Mouse (Mus musculus): ENCODE measurements at regions not wholly inside any gene's neighbourhood (a gene's known extent, or its start where the extent isn't known, plus 50 kb on each side); places are given as distances from the start of the nearest gene placed in this dataset.
A peak's percentile ranks its signal among the peaks of the same experiment; 100 is the strongest.

- Histone ChIP-seq H3K4me2 (no peak overlapping the region), H3K27me3 (no peaks in the 10 kb centered on the region), H3K36me3 (no peaks in the 10 kb centered on the region), H3K4me3 (no peak overlapping the region), H3K9me3 (no peaks in the 10 kb centered on the region), H3K4me1 (0 out of 2 replicates have a peak, but pooled peaks cover 9% of the 10 kb centered on the region), H3K27ac (no peak overlapping the region), H3K9ac (no peak overlapping the region)
- no peak for ATAC-seq (ENCODE audit: borderline replicate concordance, extremely low read depth, low FRiP score, low TSS enrichment)
- 73% methylated on average over 7 of the region's 7 CpGs for WGBS
These were observed 241.6 kb upstream of the Hs6st1 start for GRCm38 (mm10) chr1:35826575-35827114.

GRCm38 (mm10) chr1:35827471-35827870 is 240.7 kb upstream of the Hs6st1 start:
- no peak overlapping the region for H3K9ac ChIP-seq
- no peaks in the 10 kb centered on the region for H3K36me3 ChIP-seq
- no peak overlapping the region for H3K4me3 ChIP-seq
- ATAC-seq (ENCODE audit: borderline replicate concordance, extremely low read depth, low FRiP score, low TSS enrichment), result no peak
- H3K4me1 ChIP-seq, result 0 out of 2 replicates have a peak, but pooled peaks cover 9% of the 10 kb centered on the region
- no peaks in the 10 kb centered on the region for H3K9me3 ChIP-seq
- WGBS, result 86% methylated on average over 3 of the region's 3 CpGs
- no peaks in the 10 kb centered on the region for H3K27me3 ChIP-seq
- no peak overlapping the region for H3K4me2 ChIP-seq
- no peak overlapping the region for H3K27ac ChIP-seq

- Histone ChIP-seq H3K36me3 (no peaks in the 10 kb centered on the region), H3K4me2 (no peak overlapping the region), H3K9me3 (no peaks in the 10 kb centered on the region), H3K4me3 (no peak overlapping the region), H3K27ac (no peak overlapping the region), H3K4me1 (no peaks in the 10 kb centered on the region), H3K9ac (no peak overlapping the region), H3K27me3 (no peaks in the 10 kb centered on the region)
- ATAC-seq (ENCODE audit: borderline replicate concordance, extremely low read depth, low FRiP score, low TSS enrichment), result no peak
- WGBS, result 79% methylated on average over 7 of the region's 7 CpGs
These were observed 234.0 kb upstream of the Hs6st1 start for GRCm38 (mm10) chr1:35834180-35834579.

GRCm38 (mm10) chr1:35836552-35836951 is 231.6 kb upstream of the Hs6st1 start:
- no peak overlapping the region for H3K4me2 ChIP-seq
- WGBS, result 61% methylated on average over 5 of the region's 5 CpGs
- no peak for ATAC-seq (ENCODE audit: borderline replicate concordance, extremely low read depth, low FRiP score, low TSS enrichment)
- H3K4me3 ChIP-seq, result no peak overlapping the region
- H3K36me3 ChIP-seq, result no peaks in the 10 kb centered on the region
- H3K27ac ChIP-seq, result no peak overlapping the region
- H3K9me3 ChIP-seq, result no peaks in the 10 kb centered on the region
- no peak overlapping the region for H3K9ac ChIP-seq
- no peaks in the 10 kb centered on the region for H3K27me3 ChIP-seq
- H3K4me1 ChIP-seq, result no peaks in the 10 kb centered on the region

GRCm38 (mm10) chr1:35838625-35839024 is 229.6 kb upstream of the Hs6st1 start:
- Histone ChIP-seq H3K4me2 (no peak overlapping the region), H3K9ac (no peak overlapping the region), H3K4me1 (no peaks in the 10 kb centered on the region), H3K27me3 (no peaks in the 10 kb centered on the region), H3K36me3 (no peaks in the 10 kb centered on the region), H3K9me3 (no peaks in the 10 kb centered on the region), H3K27ac (no peak overlapping the region), H3K4me3 (no peak overlapping the region)
- no peak for ATAC-seq (ENCODE audit: borderline replicate concordance, extremely low read depth, low FRiP score, low TSS enrichment)
- WGBS, result 86% methylated on average over 3 of the region's 3 CpGs

GRCm38 (mm10) chr1:35839446-35839845 is 228.8 kb upstream of the Hs6st1 start:
- H3K4me3 ChIP-seq, result no peak overlapping the region
- no peak overlapping the region for H3K9ac ChIP-seq
- H3K9me3 ChIP-seq, result no peaks in the 10 kb centered on the region
- ATAC-seq (ENCODE audit: borderline replicate concordance, extremely low read depth, low FRiP score, low TSS enrichment), result peak; percentile 31; the same call in 1 of the 2 replicates
- no peak overlapping the region for H3K4me2 ChIP-seq
- H3K27me3 ChIP-seq, result no peaks in the 10 kb centered on the region
- no peak overlapping the region for H3K27ac ChIP-seq
- H3K36me3 ChIP-seq, result no peaks in the 10 kb centered on the region
- WGBS, result 73% methylated on average over 6 of the region's 6 CpGs
- H3K4me1 ChIP-seq, result no peaks in the 10 kb centered on the region

GRCm38 (mm10) chr1:35841626-35842025 is 226.6 kb upstream of the Hs6st1 start:
- no peak overlapping the region for H3K9ac ChIP-seq
- H3K36me3 ChIP-seq, result no peaks in the 10 kb centered on the region
- H3K9me3 ChIP-seq, result no peaks in the 10 kb centered on the region
- no peak overlapping the region for H3K4me3 ChIP-seq
- WGBS, result 77% methylated on average over 2 of the region's 2 CpGs
- H3K27me3 ChIP-seq, result no peaks in the 10 kb centered on the region
- no peak overlapping the region for H3K27ac ChIP-seq
- H3K4me2 ChIP-seq, result no peak overlapping the region
- ATAC-seq (ENCODE audit: borderline replicate concordance, extremely low read depth, low FRiP score, low TSS enrichment), result no peak
- no peaks in the 10 kb centered on the region for H3K4me1 ChIP-seq

DNA sequence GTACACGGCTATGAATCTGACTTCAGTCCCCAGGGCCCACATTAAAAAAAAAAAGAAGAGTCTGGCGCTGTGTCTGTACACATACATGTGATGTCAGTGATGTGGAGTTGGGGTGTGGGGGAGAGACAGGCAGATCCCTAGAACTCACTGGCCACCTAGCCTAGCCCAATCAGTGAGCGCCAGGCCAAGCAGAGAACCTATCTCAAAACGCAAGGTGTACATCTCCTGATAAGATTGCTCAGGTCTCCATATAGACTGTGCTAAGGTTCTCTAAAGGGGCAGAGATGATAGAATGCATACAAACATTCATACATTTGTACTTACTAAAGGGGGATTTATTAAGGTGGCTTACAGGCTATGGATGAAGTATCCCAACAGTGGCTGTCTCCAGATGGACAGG is 225.5 kb upstream of the Hs6st1 start:
- WGBS, result 89% methylated on average over 4 of the region's 4 CpGs
- H3K4me1 ChIP-seq, result no peaks in the 10 kb centered on the region

GRCm38 (mm10) chr1:35843566-35843965 is 224.6 kb upstream of the Hs6st1 start:
- 82% methylated on average over 3 of the region's 3 CpGs for WGBS
- no peaks in the 10 kb centered on the region for H3K4me1 ChIP-seq
- no peak overlapping the region for H3K27ac ChIP-seq
- H3K36me3 ChIP-seq, result no peaks in the 10 kb centered on the region
- no peak overlapping the region for H3K9ac ChIP-seq
- H3K27me3 ChIP-seq, result no peaks in the 10 kb centered on the region
- H3K4me3 ChIP-seq, result no peak overlapping the region
- no peaks in the 10 kb centered on the region for H3K9me3 ChIP-seq
- no peak for ATAC-seq (ENCODE audit: borderline replicate concordance, extremely low read depth, low FRiP score, low TSS enrichment)
- no peak overlapping the region for H3K4me2 ChIP-seq

More for the DNA sequence above, 225.5 kb upstream of the Hs6st1 start:
- H3K27ac ChIP-seq, result no peak overlapping the region
- H3K4me3 ChIP-seq, result no peak overlapping the region
- no peaks in the 10 kb centered on the region for H3K9me3 ChIP-seq
- H3K9ac ChIP-seq, result no peak overlapping the region
- no peaks in the 10 kb centered on the region for H3K27me3 ChIP-seq
- no peak overlapping the region for H3K4me2 ChIP-seq
- no peak for ATAC-seq (ENCODE audit: borderline replicate concordance, extremely low read depth, low FRiP score, low TSS enrichment)
- no peaks in the 10 kb centered on the region for H3K36me3 ChIP-seq

DNA sequence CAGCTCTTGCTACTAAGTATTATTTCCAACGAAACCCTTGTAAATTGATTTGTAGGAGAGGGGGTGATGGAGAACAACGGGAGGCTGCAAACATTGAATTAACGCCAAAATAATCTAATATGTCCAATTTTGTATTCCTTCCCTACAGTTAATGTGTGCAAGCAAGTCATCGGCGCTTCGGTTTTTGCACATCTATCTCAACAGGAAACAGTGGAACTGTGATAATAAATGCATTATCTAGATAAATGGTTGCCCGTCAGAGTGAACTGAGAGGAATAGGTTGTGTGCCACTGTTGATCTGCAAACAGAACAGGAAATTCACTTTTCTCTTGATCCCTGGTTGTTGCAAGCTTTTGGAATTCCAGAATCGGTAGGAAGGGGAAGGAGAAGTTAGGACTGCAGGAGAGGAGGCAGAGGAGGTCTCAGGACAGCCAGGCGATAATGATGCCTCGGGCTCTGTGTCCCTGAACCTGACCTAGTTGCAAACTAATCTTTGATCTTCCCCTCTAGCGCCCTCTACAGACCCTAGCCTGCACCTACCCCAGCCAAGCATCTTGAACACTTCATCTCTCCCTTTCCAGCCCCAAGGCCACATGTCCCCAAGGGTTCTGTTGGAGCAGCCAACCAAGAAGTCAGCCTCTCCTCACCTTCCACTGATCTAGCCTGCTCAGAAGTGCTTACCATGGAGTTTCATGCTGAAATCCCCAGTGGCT is 221.8 kb upstream of the Hs6st1 start:
- Histone ChIP-seq H3K4me2 (no peak overlapping the region), H3K36me3 (no peaks in the 10 kb centered on the region), H3K4me1 (peaks cover 5% of the 10 kb centered on the region; the same call in 1 of the 2 replicates), H3K27ac (no peak overlapping the region), H3K27me3 (no peaks in the 10 kb centered on the region), H3K9ac (no peak overlapping the region), H3K4me3 (no peak overlapping the region), H3K9me3 (no peaks in the 10 kb centered on the region)
- 50% methylated on average over 11 of the region's 11 CpGs for WGBS
- no peak for ATAC-seq (ENCODE audit: borderline replicate concordance, extremely low read depth, low FRiP score, low TSS enrichment)

DNA sequence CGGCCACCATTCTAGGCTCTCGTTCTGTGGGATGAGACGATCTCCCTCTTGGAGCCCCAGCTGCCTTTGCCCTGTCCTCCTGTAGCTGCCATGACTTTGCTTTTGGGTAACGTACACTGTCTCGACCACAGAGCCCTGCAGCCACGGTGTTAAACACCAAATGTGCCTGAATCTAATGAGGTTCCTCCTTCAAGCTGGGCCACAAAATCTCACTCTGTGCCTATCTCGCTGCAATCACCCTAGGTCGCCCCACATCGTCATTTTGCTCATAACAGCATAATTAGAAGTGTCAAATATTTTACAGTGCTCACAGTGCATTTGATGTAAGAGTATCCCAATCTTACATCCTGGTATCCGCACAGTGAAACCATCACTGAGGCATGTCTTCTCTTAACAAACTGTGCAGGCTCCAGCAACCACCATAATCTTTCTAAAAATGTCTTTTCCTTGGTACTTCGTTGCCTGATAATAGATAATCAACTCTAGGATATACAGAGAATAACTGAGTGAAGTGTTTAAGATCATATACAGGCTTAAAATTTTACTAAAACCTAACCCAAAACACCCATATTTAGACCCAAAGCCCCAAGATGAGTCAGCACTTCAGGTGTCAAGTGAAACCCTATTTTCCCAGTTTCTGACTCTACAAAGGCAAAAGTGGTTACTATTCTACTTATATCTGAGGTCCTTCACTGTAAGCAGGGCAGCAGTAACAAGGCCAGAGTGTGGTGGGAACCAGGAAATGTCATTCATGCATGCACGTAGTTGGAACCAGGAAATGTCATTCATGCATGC is 219.8 kb upstream of the Hs6st1 start:
- Histone ChIP-seq H3K4me3 (no peak overlapping the region), H3K27ac (no peak overlapping the region), H3K36me3 (no peaks in the 10 kb centered on the region), H3K4me2 (no peak overlapping the region), H3K9ac (no peak overlapping the region), H3K9me3 (no peaks in the 10 kb centered on the region), H3K4me1 (peaks cover 5% of the 10 kb centered on the region; the same call in 1 of the 2 replicates), H3K27me3 (no peaks in the 10 kb centered on the region)
- no peak for ATAC-seq (ENCODE audit: borderline replicate concordance, extremely low read depth, low FRiP score, low TSS enrichment)
- 82% methylated on average over 12 of the region's 12 CpGs for WGBS

Data from lung, embryonic 15.5 days (tissue).